ENCODE assay signal across 10 mouse cellular contexts in the genomic region with DNA sequence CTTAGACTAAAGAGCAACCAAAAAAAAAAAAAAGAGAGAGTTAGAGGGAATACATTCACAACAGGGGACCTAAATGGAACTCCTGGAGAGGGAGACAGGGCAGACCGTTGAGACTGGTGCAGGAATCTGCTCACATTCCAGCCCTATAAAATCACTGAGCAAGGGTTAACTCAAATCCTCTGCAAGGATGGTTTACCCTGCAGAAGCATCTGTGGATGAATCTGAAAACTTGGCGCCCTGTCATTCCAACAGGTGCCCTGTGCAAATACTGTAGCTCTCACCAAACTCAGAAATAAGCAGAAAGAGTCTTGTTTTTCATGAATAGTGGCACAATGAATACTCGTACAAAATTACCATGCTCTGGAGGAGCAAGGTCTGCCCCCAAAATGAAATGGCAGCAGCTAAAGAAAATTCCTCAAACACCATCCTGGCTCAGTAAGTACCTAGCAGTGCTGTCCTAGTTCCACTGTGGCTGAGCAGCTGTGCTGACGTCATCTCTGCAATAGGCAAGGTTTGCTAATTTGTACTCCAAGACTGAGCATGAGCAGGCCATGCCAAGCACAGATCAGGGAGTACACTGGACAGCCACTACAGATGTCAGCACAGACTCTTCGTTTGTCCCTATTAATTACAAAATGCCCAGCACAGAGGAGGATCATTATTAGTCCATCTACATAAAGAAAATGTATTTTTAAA.
A peak's percentile ranks its signal among the peaks of the same experiment; 100 is the strongest.
DNase-seq lines count a peak whose midpoint lies in the region; ATAC-seq and TF ChIP-seq lines count a peak whose summit lies in the region.
"Had no signal": no experiment of that assay in that cellular context is flagged by ENCODE, and none has a peak within 500 bp of the region (broad histone marks: within the 10 kb centered on the region; RNA-seq: fewer than 3 reads in every experiment).

No protein-coding gene starts in this region.

- no peak for TF ChIP-seq CTCF in intestine, postnatal 0 days (IDR thresholded peaks at IDR 0.05; ENCODE audit: low read depth)
- no peak for TF ChIP-seq CTCF in brain, embryonic 14.5 days (IDR thresholded peaks at IDR 0.05; ENCODE audit: borderline replicate concordance, extremely low read depth, insufficient read depth, insufficient read length)

- DNase-seq in brain, embryonic 14.5 days (ENCODE audit: low read depth) = peak; percentile 9
- peak; percentile 31 for DNase-seq in gastrocnemius, postnatal 14 days
- peak; percentile 25 for DNase-seq in mesoderm, embryonic 11.5 days (ENCODE audit: low read depth, low spot score)
- no peak for DNase-seq in thymus, postnatal 25 days
- DNase-seq: thymus, adult 18-20 months had no signal

- no peak overlapping the region for H3K4me2 ChIP-seq in intestine, embryonic 16.5 days (ENCODE audit: low read depth, low read length)
- H3K4me2 ChIP-seq in intestine, postnatal 0 days (replicated peaks; ENCODE audit: low read depth) = no peak overlapping the region
- H3K4me2 ChIP-seq: liver, embryonic 15.5 days had no signal

- no peak for TF ChIP-seq POLR2A in brain, embryonic 14.5 days (IDR thresholded peaks at IDR 0.05; ENCODE audit: borderline replicate concordance, extremely low read depth, insufficient read depth, insufficient read length, poor library complexity, severe bottlenecking)

- no peaks in the 10 kb centered on the region for H3K36me3 ChIP-seq in intestine, embryonic 16.5 days (ENCODE audit: control insufficient read depth, insufficient read depth, low read length)
- H3K36me3 ChIP-seq in intestine, postnatal 0 days (ENCODE audit: control insufficient read depth, insufficient read depth) = no peaks in the 10 kb centered on the region
- H3K36me3 ChIP-seq: liver, embryonic 15.5 days had no signal

- intact Hi-C loops in gastrocnemius, postnatal 14 days (cut with DNase I; ENCODE audit: low total_unique reads) = no loop called here

- H3K9me3 ChIP-seq in intestine, embryonic 16.5 days (ENCODE audit: control insufficient read depth, low read length) = no peaks in the 10 kb centered on the region
- no peaks in the 10 kb centered on the region for H3K9me3 ChIP-seq in intestine, postnatal 0 days (ENCODE audit: control insufficient read depth)
- H3K9me3 ChIP-seq: liver, embryonic 15.5 days had no signal

- H3K27me3 ChIP-seq in intestine, embryonic 16.5 days (replicated peaks; ENCODE audit: control insufficient read depth, insufficient read depth, low read length) = no peaks in the 10 kb centered on the region
- H3K27me3 ChIP-seq in intestine, postnatal 0 days (replicated peaks; ENCODE audit: control insufficient read depth, insufficient read depth, low read length) = no peaks in the 10 kb centered on the region
- H3K27me3 ChIP-seq: liver, embryonic 15.5 days had no signal

- no peak overlapping the region for H3K9ac ChIP-seq in intestine, embryonic 16.5 days (ENCODE audit: low read depth, low read length)
- no peak overlapping the region for H3K9ac ChIP-seq in intestine, postnatal 0 days (ENCODE audit: low read depth, low read length)
- H3K9ac ChIP-seq: liver, embryonic 15.5 days had no signal

- H3K4me1 ChIP-seq in intestine, embryonic 16.5 days (ENCODE audit: control insufficient read depth, insufficient read depth, low read length) = peaks cover 12% of the 10 kb centered on the region
- H3K4me1 ChIP-seq in intestine, postnatal 0 days (replicated peaks; ENCODE audit: control insufficient read depth, insufficient read depth, low read length) = no peaks in the 10 kb centered on the region
- H3K4me1 ChIP-seq: liver, embryonic 15.5 days had no signal

- WGBS in intestine, embryonic 16.5 days = 37% methylated on average over 5 of the region's 5 CpGs
- WGBS in intestine, postnatal 0 days = 47% methylated on average over 5 of the region's 5 CpGs

- H3K27ac ChIP-seq in intestine, embryonic 16.5 days (ENCODE audit: low read length) = no peak overlapping the region
- no peak overlapping the region for H3K27ac ChIP-seq in intestine, postnatal 0 days (ENCODE audit: low read depth, low read length)
- H3K27ac ChIP-seq: liver, embryonic 15.5 days had no signal

- 0 out of 2 replicates have a peak, but pooled peaks have one; percentile 42 for ATAC-seq in intestine, embryonic 16.5 days
- no peak for ATAC-seq in intestine, postnatal 0 days
- ATAC-seq in inflammation-experienced regulatory T-cells, adult 6 months = no peak

- H3K4me3 ChIP-seq in intestine, embryonic 16.5 days (ENCODE audit: low read length) = no peak overlapping the region
- no peak overlapping the region for H3K4me3 ChIP-seq in intestine, postnatal 0 days (ENCODE audit: low read depth, low read length)
- H3K4me3 ChIP-seq: erythroblast, embryonic 14.5 days; liver, embryonic 15.5 days had no signal
